Mouse (Mus musculus): ENCODE data around the gene Vav2.

The Vav2 gene

GRCm38 (mm10) chr2:27318606-27319005, 108.2 kb downstream of the Vav2 start:
- DNase-seq (ENCODE audit: low spot score in 2 of 2), result no peak

GRCm38 (mm10) chr2:27318197-27318596, 108.6 kb downstream of the Vav2 start:
- DNase-seq (ENCODE audit: low spot score in 2 of 2), result no peak

GRCm38 (mm10) chr2:27316167-27316566, 110.7 kb downstream of the Vav2 start:
- DNase-seq (ENCODE audit: low spot score in 2 of 2), result no peak

- no peak for DNase-seq (ENCODE audit: low spot score in 2 of 2)
Measured at GRCm38 (mm10) chr2:27314269-27314668, 112.6 kb downstream of the Vav2 start.

DNA sequence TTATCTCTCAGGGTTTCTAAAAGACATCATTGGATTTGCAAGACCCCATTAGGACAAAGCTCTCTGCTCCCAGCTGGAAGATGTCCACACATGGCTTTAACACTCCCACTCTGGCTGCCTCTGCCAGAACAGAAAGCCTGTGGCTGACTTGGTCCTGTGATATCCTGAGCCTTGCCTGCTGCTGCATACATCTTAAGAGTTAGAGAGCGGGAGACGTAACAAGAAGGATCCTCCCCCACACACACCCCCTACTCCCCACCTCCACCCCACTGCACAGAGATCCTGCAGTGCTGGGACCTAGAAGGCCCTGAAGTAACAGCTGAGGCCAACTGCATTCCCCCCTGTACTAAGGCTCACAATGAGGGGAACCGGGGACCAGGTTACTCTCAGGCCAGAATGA, 114.3 kb downstream of the Vav2 start:
- no peak for DNase-seq (ENCODE audit: low spot score in 2 of 2)

- no peak for DNase-seq (ENCODE audit: low spot score in 2 of 2)
Measured at GRCm38 (mm10) chr2:27311606-27312005, 115.2 kb downstream of the Vav2 start.

DNA sequence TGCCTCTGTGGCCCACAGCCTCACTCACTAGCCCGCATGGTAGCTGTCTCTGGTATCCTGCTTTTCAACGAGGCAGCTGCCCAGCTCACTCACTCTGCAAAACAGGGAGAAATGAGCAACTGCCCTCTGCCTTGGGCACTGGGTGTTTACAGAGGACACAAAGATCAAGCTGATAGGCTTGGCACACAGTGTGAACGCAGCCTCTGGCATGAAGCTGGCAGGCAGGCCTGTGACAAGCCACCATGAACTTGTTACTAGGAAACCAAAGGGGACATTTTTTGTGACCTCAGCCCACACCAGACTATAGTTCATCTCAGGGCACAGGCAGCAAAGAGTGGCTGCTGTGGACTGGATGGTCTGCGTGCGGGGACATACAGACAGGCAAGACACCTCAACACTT, 115.9 kb downstream of the Vav2 start:
- DNase-seq (ENCODE audit: low spot score in 2 of 2), result no peak

- no peak for DNase-seq (ENCODE audit: low spot score in 2 of 2)
Measured at GRCm38 (mm10) chr2:27310221-27310620, 116.6 kb downstream of the Vav2 start.

DNA sequence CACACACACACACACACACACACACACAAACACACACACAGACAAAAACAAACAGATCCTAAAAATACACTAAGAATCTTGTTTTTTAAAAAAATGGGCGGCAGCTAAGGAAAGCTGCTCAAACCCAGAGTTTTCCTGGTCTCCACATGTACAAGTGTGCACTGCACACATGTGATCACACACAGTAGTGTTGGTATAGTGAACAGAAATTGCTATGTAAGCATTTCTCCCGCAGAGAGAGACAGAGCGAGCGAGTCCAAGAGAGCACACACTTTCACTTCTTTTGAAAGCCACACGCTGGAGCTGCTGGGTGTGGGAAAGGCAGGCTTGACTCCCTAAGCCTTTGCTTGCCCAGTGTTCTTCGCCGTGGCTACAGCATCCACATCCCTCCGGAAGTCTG, 120.2 kb downstream of the Vav2 start:
- DNase-seq (ENCODE audit: low spot score in 2 of 2), result no peak

- DNase-seq (ENCODE audit: low spot score in 2 of 2), result no peak
Measured at GRCm38 (mm10) chr2:27304741-27305140, 122.1 kb downstream of the Vav2 start.

DNA sequence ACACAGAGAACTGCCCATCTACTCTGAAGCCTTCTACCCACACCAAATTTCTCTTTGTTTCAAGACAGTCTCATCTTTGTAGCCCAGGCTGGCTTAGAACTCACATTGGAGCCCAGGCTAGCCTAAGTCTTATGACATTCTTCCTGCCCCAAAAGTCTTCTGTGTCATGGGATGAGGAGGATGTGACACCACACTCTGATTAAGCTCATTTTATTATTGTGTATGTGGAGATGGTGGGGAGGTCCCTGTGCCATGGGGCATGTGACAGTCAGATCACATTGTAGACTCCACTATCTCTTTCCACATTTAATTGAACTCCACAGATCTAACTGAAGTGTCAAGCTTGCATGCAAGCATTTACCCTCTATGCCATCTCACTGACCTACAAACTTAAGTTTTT, 122.8 kb downstream of the Vav2 start:
- DNase-seq (ENCODE audit: low spot score in 2 of 2), result no peak

DNA sequence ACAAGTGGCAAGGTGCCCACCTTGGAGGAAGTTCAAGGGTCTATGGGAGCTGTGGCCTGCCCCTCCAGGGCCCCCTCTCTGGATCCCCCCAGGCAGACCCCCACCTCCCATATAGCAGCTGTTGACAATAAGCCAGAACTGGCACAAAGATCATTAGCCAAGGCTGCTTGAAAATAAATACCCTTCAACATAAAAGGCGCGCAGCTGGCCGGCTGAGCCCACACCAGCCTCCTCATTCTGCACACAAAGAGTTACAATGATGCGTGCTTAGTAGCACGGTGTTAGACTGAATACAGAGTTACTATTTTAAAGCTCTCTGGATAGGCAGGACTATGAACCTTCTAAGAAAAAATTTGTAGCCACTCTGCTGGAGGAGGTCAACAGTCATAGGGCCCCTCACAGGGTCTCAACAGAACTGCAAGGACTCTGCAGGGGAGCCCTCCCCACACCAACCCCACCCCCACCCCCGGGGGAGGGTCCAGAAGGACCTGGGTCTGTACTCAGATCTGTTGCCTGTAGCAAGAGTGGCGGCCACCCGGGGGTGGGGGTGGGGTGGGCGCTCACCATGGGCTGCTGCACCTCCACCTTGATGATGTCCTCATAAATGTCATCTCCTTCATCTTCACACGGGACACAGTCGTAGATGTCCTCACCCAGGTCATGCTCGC, 125.3 kb downstream of the Vav2 start:
- DNase-seq (ENCODE audit: low spot score in 2 of 2), result no peak

- no peak for DNase-seq (ENCODE audit: low spot score in 2 of 2)
Measured at GRCm38 (mm10) chr2:27300725-27301443, 125.9 kb downstream of the Vav2 start.

- no peak for DNase-seq (ENCODE audit: low spot score in 2 of 2)
Measured at GRCm38 (mm10) chr2:27296656-27297406, 130.0 kb downstream of the Vav2 start.

DNA sequence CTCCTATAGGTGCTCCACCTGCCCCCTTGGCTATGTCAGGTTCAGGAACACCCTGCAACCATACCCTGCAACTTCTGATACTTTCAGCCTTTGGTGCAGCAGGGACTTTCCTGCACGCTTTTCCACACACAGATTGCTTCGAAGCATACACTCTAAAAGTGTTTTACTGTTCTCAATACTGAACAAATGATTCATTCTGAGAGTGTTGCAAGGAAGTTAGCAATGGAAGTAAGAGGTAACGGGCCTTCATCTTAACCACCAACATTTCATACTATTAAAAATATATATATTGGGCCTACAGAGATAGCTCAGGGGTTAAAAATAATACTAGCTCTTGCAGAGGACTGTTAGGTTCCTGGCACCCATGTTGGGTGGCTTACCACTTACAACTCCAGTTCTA, 132.1 kb downstream of the Vav2 start:
- DNase-seq (ENCODE audit: low spot score in 2 of 2), result no peak

- peak in 1 of 2 experiments; percentile 84 for DNase-seq (ENCODE audit: low spot score in 2 of 2)
Measured at GRCm38 (mm10) chr2:27289019-27289418, 137.8 kb downstream of the Vav2 start.

DNA sequence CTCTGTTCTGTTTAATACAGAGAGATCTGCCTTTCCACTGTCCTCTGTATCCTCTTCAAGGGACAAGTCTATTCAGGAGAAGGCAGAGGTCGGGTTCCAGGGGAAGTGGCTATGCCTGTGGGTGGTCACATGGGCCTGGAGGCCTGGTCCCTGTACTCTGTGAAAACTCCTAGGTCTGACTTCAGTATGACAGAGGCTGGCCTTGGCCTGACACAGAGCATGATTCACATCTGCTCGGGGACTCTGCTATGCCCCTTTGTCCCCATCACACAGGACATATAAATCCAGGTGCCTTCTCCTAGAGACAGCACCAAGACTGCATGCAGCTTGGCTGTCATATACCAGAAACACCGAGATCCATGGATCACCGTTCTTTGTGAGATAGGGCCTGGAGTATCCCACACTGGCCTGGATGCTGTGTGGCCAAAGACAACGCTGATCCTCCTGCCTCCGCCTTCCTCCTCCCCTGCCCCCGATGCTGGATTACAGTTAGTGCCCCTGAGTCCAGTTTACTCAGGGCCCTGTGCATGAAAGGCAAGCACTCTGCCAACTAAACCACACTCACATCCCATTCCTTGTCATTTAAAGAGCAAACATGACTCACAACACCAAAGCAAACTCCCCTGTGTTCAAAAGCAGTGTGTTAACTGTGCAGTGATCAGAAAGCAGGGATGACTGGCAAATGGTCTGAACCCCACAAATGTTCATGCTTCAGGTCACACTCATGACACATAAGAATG, 139.7 kb downstream of the Vav2 start:
- no peak for DNase-seq (ENCODE audit: low spot score in 2 of 2)

DNA sequence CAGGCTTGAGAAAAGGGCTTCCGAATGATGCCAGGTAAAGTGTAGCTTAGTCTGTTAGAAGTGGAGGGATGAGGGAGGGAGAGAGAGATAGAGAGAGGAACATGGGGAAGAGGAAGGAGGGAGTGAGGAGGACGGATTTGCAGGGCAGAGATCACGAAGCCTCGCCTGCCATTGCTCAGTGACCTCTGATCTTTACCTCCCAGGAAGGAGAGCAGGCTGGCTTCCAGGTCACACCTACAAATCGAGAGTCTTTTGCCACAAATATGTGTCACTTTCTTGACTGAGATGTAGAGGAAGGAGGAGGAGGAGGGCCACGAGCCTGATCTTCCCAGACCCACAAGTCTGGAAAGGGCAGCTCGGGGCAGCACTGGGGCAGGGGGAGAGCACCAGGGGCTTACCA, 142.4 kb downstream of the Vav2 start:
- no peak for DNase-seq (ENCODE audit: low spot score in 2 of 2)

DNA sequence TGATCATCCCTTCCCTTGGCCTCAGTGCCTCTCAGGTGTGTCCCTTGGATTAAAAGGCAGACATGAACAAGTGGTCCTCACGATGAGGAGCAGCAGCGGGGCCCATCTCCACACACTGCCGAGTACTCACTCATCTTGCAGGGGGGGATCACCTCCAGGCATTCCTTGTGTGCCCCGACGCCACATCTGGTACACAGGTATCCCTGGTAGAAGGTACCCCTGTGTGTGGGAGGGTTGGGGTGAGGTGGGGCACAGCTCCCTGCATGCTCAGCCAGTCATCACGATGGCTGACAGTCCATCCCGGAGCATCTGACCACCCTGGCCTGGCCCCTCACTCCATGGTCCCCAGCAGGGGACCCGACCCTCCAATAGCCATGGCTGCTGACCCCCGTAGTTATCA, 145.1 kb downstream of the Vav2 start:
- DNase-seq (ENCODE audit: low spot score in 2 of 2), result no peak

DNA sequence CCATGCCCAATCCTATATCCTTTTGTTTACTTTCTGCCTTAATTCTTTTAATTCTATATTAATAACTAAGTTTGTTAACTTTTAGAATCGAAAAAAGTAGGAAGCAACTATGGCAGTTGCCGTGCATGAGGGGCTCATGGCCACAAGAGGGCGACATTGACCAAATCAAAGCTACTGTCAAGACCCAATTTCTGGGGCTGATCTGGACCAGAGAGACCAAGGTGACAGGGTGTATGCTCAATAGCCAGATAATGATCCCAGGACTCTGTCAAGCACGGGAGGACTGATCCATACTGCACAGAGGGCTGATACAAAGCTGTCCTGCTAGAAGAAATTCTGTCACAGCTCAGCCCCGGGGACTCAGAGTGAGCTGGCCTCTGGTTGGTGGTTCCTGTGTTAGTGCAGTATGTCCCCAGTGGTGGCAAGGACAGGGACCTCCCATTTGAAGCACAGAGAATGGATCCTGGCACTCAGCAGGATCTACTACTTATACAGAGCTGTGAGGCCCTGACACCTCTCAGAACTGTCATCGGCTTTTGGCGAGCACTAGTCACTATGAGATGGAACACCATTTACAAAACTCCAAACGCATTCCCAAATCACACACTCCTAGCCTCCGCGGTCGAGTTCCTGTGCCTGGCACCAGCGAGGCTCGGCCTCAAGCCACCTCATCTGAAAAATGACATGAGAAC, 145.8 kb downstream of the Vav2 start:
- peak in 1 of 2 experiments; percentile 77 for DNase-seq (ENCODE audit: low spot score in 2 of 2)

DNA sequence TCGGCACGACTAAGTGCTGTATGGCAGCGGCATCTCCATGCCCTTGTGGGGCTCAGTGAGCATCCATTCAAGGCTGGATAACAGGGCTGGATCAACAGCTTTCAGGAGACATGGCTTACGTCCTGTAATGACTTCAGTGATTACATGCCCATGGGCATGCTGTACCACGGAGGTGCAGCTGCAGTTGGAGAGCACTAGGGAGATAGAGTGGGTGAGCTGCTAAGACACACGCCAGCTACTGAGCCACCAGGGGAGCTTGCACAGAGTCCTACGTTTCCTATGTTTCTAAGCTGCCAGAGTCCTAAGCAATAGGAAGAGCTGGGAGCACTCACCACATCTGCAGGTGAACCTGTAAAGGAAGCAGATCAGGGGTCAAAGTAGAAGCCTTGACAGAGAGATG, 148.0 kb downstream of the Vav2 start:
- DNase-seq (ENCODE audit: low spot score in 2 of 2), result no peak

- no peak for DNase-seq (ENCODE audit: low spot score in 2 of 2)
Measured at GRCm38 (mm10) chr2:27268325-27268724, 158.5 kb downstream of the Vav2 start.

Data from left cerebral cortex, adult 9 months (tissue).